Mouse (Mus musculus): Measurements from ENCODE around the gene Cbx7.

- no peak for TF ChIP-seq POLR2A (IDR thresholded peaks at IDR 0.05; ENCODE audit: low read depth, low read length)
- no peak for TF ChIP-seq CTCF (conservative IDR thresholded peaks at IDR 0.05; ENCODE audit: insufficient read depth, insufficient read length, low read depth, low read length)
Measured at GRCm38 (mm10) chr15:79894343-79894742, 76.6 kb downstream of the Cbx7 start.

Measured in kidney, adult 2 months (tissue).